Mouse (Mus musculus) stomach, postnatal 0 days (tissue): ENCODE results near the gene Trpm3. TPM values are rescaled to one million over a fixed set of nuclear protein-coding genes. Genes with fewer than 3 reads are reported as not detected.

Experiments used
- ATAC-seq: fragments of 200-750 bp; cut with Nextera tagmentation; 2 replicates; pipeline ENCODE4 v1.8.0; 2017; ENCODE audit not compliant: low FRiP score, low TSS enrichment
- DNase-seq: peaks from one replicate; pipeline ENCODE4 v3.0.0-alpha.2; 2016; ENCODE audit warnings: low spot score
- H3K27ac ChIP-seq: fragments of 300-500 bp; sonication (generic); replicated peaks from 2 replicates; pipeline ENCODE4 v1.5.1; 2014; ENCODE audit warnings: mild to moderate bottlenecking, control low read depth
- H3K27me3 ChIP-seq: fragments of 300-500 bp; sonication (generic); 2 replicates; pipeline ENCODE4 v1.6.1; 2014; ENCODE audit warnings: low read length; ENCODE audit not compliant: control insufficient read depth, insufficient read depth
- H3K36me3 ChIP-seq: fragments of 300-500 bp; sonication (generic); 2 replicates; pipeline ENCODE4 v1.6.1; 2014; ENCODE audit warnings: low read length, mixed read lengths; ENCODE audit not compliant: control insufficient read depth, insufficient read depth
- H3K4me1 ChIP-seq: fragments of 300-500 bp; sonication (generic); replicated peaks from 2 replicates; pipeline ENCODE4 v1.6.1; 2014; ENCODE audit warnings: antibody characterized with exemption; ENCODE audit not compliant: control insufficient read depth, insufficient read depth
- H3K4me2 ChIP-seq: fragments of 300-500 bp; sonication (generic); replicated peaks from 2 replicates; pipeline ENCODE4 v1.6.1; 2014; ENCODE audit warnings: low read depth, mild to moderate bottlenecking, control low read depth, moderate library complexity
- H3K4me3 ChIP-seq: fragments of 300-500 bp; sonication (generic); 2 replicates; pipeline ENCODE4 v1.5.1; 2014; ENCODE audit warnings: low read depth, low read length, control low read depth
- H3K9ac ChIP-seq: fragments of 300-500 bp; sonication (generic); 2 replicates; pipeline ENCODE4 v1.6.1; 2014; ENCODE audit warnings: mild to moderate bottlenecking, low read length, control low read depth, mixed read lengths
- H3K9me3 ChIP-seq: fragments of 300-500 bp; sonication (generic); 2 replicates; pipeline ENCODE4 v1.6.1; 2016; ENCODE audit warnings: low read length; ENCODE audit not compliant: control insufficient read depth
- CTCF ChIP-seq: IDR thresholded peaks from 2 replicates; pipeline ENCODE4 v1.5.1; 2016; ENCODE audit warnings: antibody characterized with exemption, low read depth, mild to moderate bottlenecking, moderate library complexity
- EP300 ChIP-seq: optimal IDR thresholded peaks from 2 replicates; pipeline ENCODE3; 2016; ENCODE audit warnings: antibody characterized with exemption
- WGBS: fragments of 180-500 bp; shearing (Covaris S2); extraction: QIAGEN DNeasy Blood & Tissue Kit; methylation state at CpG from one replicate; pipeline ENCODE4 v1.1.7; 2014; 5-methylcytosine and 5-hydroxymethylcytosine counted together
- polyA plus RNA-seq: library from polyadenylated mRNA; unstranded; fragments of >200 nt; fragmentation: Nextera tagmentation; extraction: Ambion mirVana; gene quantifications from 2 replicates; pipeline ENCODE4 v1.2.1, GENCODE M21; 2015

The Trpm3 gene
- polyA plus RNA-seq, 1 experiment from 2014 or later, result 0.33 TPM

- Histone ChIP-seq H3K27ac (no peak overlapping the region), H3K9ac (no peak overlapping the region), H3K4me3 (no peak overlapping the region), H3K9me3 (no peaks in the 10 kb centered on the region), H3K27me3 (no peaks in the 10 kb centered on the region), H3K4me2 (no peak overlapping the region), H3K4me1 (no peaks in the 10 kb centered on the region), H3K36me3 (no peaks in the 10 kb centered on the region)
- DNase-seq (no peak), ATAC-seq (no peak)
- TF ChIP-seq EP300, result no peak
- no peak for TF ChIP-seq CTCF
- whole genome bisulfite sequencing, result 79% methylated on average over 18 of the region's 18 CpGs
Measured at GRCm38 (mm10) chr19:22922871-22923670, 784.2 kb downstream of the Trpm3 start.

GRCm38 (mm10) chr19:22925284-22925683 lies 786.4 kb downstream of the Trpm3 start:
- H3K9me3 ChIP-seq, result no peaks in the 10 kb centered on the region
- ATAC-seq (no peak), DNase-seq (no peak)
- no peak overlapping the region for H3K9ac ChIP-seq
- no peak overlapping the region for H3K4me2 ChIP-seq
- TF ChIP-seq CTCF (no peak), EP300 (no peak)
- H3K27ac ChIP-seq, result no peak overlapping the region
- H3K4me3 ChIP-seq, result no peak overlapping the region
- no peaks in the 10 kb centered on the region for H3K36me3 ChIP-seq
- no peaks in the 10 kb centered on the region for H3K27me3 ChIP-seq
- H3K4me1 ChIP-seq, result no peaks in the 10 kb centered on the region
- WGBS, result 80% methylated on average over 3 of the region's 3 CpGs

DNA sequence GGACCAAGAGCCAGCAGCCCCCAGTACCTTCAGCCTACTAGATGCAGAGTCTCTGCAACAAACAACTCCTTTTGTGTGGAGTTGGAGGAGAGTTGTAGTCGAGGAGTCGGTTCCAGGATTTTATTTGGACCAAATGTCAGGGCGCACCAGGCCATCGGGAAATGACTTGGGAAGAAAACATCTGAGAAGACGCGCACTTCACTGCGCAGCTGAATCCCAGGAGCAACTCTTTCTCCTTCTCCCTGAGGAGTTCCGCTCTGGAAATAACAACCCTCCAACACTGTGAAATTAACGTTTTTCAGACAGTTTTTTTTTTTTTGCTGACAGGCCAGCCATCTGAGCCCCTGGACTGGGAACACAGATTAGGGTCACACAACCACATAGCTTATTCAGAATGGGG lies 787.9 kb downstream of the Trpm3 start:
- Histone ChIP-seq H3K36me3 (no peaks in the 10 kb centered on the region), H3K9me3 (no peaks in the 10 kb centered on the region), H3K27ac (no peak overlapping the region), H3K27me3 (no peaks in the 10 kb centered on the region), H3K9ac (no peak overlapping the region), H3K4me2 (no peak overlapping the region), H3K4me3 (no peak overlapping the region), H3K4me1 (no peaks in the 10 kb centered on the region)
- no peak for ATAC-seq
- 78% methylated on average over 9 of the region's 9 CpGs for WGBS
- no peak for DNase-seq
- TF ChIP-seq EP300, result no peak
- TF ChIP-seq CTCF, result no peak

DNA sequence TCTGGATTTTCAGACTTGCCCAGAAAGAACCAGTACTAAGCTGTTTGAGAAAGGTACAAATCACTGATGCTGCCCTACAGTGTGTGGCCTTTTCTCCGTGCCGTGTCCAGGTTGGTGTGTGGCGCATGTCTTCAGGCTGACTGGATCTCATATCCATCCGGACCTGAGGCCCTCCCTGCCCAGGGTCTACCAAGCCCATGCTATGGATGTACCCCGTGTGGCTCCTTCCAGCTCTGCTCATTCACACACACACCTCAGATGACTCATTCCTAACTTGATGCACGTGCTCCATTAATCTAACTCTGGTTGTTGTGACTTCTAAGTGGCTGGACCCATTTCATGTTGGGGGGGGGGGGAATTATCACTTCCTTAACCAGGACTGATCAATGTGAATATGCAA lies 789.5 kb downstream of the Trpm3 start:
- Histone ChIP-seq H3K4me3 (no peak overlapping the region), H3K4me1 (no peaks in the 10 kb centered on the region), H3K36me3 (no peaks in the 10 kb centered on the region), H3K9ac (no peak overlapping the region), H3K27ac (no peak overlapping the region), H3K4me2 (no peak overlapping the region), H3K9me3 (no peaks in the 10 kb centered on the region), H3K27me3 (no peaks in the 10 kb centered on the region)
- WGBS, result 86% methylated on average over 6 of the region's 6 CpGs
- TF ChIP-seq EP300, result no peak
- DNase-seq, result no peak
- ATAC-seq, result no peak

DNA sequence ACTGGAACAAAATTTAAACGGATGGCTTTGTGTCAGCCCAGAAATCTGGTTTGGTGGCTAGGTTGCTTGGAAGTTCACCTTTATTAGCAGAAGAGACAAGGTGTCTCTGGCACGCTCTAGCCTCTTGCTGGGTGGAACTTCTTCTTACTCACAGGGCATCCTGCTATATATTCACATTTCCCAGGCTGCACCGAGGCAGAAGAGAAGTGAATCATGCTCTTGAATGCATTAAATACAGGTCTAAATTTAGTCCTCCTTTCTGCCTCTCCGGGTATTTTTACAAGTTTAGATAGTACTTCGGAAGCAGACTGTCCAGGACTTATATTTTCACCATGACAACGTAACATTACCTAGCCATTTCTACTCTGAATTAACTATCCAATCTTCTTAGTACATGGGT lies 790.9 kb downstream of the Trpm3 start:
- Histone ChIP-seq H3K27me3 (no peaks in the 10 kb centered on the region), H3K4me3 (no peak overlapping the region), H3K4me1 (no peaks in the 10 kb centered on the region), H3K9me3 (no peaks in the 10 kb centered on the region), H3K4me2 (no peak overlapping the region), H3K27ac (no peak overlapping the region), H3K9ac (no peak overlapping the region), H3K36me3 (no peaks in the 10 kb centered on the region)
- ATAC-seq (no peak), DNase-seq (no peak)
- 74% methylated on average over 6 of the region's 6 CpGs for WGBS
- TF ChIP-seq EP300 (no peak), CTCF (no peak)

- H3K4me1 ChIP-seq, result no peaks in the 10 kb centered on the region
- no peaks in the 10 kb centered on the region for H3K9me3 ChIP-seq
- no peak overlapping the region for H3K4me3 ChIP-seq
- H3K27me3 ChIP-seq, result no peaks in the 10 kb centered on the region
- H3K36me3 ChIP-seq, result no peaks in the 10 kb centered on the region
- no peak overlapping the region for H3K4me2 ChIP-seq
- DNase-seq (no peak), ATAC-seq (no peak)
- WGBS, result 45% methylated on average over 7 of the region's 7 CpGs
- TF ChIP-seq CTCF, result no peak
- no peak for TF ChIP-seq EP300
- H3K27ac ChIP-seq, result no peak overlapping the region
- no peak overlapping the region for H3K9ac ChIP-seq
Measured at GRCm38 (mm10) chr19:22930368-22930834, 791.6 kb downstream of the Trpm3 start.
